Mouse (Mus musculus) layer of hippocampus, postnatal 10 days (tissue): Measurements from ENCODE around the gene Stx5a. TPM values are rescaled to one million over a fixed set of nuclear protein-coding genes. Genes with fewer than 3 reads are reported as not detected.

ENCODE experiments used
- DNase-seq, 2 experiments: peaks; one replicate each; pipeline ENCODE4 v3.0.0; 2021; ENCODE audit warnings: low spot score in 2 of 2
- long read RNA-seq: library from polyadenylated mRNA; stranded (forward); transcript quantifications from one replicate; pipeline ENCODE4 v2.0.0, GENCODE M21; 2023
- total RNA-seq, 2 experiments: library from RNA; stranded (reverse); gene quantifications; 2 replicates each; pipeline ENCODE4 v1.2.3; 2021

Stx5a gene
- total RNA-seq = 10 to 100 TPM; 61.9 to 64.8 TPM
- long read RNA-seq, transcript Stx5a-213 (11 exons, 2,251 nt) = major isoform, 27 of 57 reads
- long read RNA-seq, transcript Stx5a-202 (10 exons, 2,112 nt) = minor isoform, 15 of 57 reads
- long read RNA-seq, partial matches to known transcripts = 2 of 57 reads
- long read RNA-seq, other reads (novel, unspliced or antisense) = 10 of 57 reads

DNA sequence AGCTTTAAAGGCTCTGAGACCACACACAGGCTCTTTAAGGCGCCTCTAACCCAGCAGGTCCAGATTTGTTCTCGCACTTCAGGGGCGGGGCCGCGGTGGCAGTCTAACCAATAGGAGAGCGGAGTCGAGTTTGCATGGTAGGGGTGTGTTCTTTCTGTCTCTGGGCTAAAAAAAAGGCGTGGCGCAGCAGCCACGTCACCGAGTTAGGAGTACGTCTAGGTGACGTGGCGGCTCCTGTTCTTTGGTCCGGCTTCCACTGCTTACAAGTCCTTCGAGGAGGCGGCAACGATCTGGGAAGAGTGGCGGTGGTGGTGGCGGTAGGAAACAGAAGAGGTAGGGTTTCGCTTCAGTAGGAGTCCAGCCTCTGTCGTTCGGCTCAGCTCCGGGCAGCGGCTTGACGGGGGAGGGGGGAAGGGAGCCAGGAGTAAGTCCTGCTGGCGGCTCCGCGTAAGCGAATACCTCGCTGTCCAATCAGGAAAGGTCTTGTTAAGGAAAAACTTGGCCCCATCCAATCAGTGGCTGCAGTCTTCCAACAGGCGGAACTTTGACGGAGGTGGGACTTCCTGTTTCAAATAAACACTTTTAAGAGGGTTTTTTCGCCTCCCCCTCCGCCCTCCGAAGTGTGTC, at the start of gene Stx5a:
Gene Stx5a, plus strand, starts transcription at position 171 of the 627 bp plus-strand sequence.
- peak; percentile 91 to 93 for DNase-seq

DNA sequence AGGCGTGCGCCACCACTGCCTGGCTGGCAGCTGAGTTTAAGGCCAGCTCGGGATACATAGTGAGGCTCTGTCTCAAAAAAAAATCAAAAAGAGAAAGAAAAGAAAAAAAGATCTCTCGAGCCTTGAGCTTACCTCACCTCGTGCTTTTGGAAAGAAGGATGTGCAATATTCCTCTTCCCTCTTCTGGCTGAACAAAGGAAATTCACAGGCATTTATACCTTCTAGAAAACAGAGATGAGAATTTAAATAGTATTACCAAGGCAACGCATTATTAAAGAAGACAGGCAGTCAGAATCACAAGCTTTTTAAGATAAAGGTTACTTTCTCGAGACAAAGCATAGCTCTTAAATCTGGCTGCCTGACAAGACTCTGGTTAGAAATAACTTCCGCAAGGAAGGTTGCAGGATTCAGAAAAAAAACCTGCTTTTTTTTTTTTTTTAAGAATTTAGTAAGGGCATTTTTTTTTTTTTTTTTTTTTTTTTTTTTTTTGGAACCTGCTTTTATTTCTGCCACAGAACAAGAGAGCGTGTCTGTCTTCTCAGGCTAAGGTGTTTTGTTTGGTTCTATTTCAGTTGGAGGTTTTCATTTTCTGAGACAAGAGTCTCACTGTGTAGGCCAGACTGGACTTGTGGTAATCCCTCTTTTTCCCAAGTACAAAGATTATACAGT, 49.2 kb upstream of the Stx5a start:
- no peak for DNase-seq

DNA sequence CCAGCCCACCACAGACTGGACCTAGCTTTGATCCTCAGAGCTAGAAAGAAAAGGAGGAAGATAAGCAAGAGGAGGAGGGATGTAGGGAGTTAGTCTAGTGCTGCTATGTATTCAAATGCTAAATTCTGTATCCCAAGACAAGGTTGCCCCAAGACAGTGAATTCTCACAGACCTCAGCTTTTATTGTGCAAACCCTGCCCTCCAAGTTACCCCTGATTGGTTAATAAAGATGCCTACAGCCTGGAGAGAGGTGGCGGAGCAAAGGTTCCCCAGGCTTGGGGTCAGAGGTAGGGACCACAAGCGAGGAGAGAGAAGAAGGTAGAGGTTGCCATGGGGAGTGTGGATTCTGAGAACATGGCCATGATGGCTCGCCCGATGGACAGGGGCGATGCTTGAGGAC, 48.5 kb upstream of the Stx5a start:
- no peak for DNase-seq

DNA sequence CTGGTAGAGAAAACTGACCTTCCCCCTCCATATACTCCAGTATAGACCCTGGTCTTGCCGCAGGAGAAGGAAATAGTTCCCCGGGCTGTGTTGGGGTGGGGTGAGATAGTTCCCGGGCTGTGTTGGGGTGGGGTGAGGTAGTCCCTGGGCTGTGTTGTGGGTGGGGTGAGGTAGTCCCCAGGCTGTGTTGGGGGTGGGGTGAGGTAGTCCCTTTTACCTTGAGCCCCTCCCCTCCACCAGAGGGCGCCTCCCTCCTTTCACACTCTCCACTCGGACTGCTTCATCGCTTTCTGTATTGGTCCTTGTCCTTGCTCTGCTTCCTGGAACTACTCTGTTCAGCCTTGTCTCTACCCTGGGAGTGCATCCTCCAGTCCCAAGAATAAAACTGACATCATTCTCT, 45.9 kb upstream of the Stx5a start:
- DNase-seq = no peak

DNA sequence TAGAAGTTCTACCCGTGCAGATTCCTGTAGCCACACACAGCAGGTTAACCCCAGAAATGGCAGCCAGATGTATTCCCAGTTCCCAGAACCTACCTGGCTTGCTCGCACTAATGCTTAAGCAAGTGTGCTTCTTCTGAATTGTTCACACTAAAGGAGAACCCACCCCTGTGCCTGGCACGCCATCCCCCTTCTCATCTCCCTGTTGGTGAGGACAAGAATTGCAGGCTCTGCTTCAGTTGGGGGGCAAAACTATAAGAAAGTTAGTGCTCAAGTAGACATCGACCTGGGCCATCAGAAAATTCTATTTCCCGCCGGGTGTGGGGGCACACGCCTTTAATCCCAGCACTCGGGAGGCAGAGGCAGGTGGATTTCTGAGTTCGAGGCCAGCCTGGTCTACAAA, 41.6 kb upstream of the Stx5a start:
- DNase-seq = no peak

DNA sequence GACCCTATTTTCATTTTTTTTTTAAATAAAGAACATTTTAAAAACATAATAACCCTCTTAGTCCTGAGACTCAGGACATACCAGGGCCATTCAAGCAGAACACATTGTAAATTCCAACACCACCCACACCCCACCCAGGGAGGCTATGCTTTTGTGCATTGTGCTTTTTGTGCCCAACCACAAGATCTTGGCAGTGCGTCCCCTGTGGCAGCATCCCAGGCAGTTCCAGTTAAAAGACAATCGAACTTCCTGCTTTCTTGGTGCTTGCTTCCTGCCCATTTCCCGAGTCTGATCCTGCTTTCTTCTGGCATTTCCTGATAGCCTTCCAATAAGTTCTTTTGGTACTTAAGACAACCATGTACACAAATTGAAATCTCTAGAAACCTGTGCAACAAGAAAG, 38.8 kb upstream of the Stx5a start:
- DNase-seq = no peak

DNA sequence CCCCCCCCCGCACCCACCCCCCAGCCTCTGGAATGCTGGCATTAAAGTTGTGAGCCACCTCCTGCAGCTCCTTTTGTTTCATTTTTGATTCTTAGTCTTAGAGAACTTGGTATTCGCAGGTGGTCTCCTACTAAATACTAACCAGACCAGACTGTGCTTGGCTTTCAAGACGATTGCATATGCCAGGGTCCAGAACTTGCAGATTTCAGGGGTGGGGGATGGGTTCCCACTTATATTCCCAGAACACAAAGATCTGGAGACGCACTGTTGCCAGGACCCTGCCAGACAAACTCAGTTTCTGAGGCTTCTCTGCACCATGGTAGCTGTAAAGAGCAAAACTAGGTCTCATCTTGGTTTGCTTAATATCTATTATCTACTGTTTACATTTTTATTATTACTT, 37.6 kb upstream of the Stx5a start:
- no peak for DNase-seq

DNA sequence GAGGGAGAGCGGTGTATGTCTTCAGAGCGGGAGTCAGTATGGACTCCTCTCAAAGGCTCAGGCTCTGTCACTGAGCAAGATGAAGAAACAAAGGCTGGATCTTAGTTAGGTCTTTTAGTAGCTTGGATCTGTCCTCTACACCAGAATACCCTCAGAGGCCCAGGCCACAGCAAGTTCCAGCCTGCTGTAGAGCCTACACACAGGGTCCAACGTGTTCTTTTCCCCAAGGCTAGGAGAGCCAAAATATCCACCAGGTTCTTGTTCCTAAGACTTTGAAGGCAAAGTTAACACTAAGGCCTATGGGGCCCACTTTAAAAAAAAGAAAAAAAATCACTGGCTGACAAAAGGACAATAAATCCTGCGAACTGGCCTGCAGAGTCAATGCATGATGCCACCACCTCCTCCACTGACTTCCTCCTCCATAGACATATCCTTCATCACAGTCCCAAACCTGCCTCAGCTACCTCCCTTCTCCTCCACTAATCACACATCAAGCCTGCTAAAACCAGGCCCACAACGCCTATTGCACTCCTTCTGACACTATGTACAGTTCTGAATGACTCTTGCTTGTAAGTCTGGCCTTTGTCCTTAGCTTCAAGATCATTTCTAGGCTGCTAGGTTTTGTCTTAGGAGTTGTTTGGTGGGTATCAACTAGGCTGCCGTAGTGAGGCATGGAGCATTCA, 36.0 kb upstream of the Stx5a start:
- no peak for DNase-seq

DNA sequence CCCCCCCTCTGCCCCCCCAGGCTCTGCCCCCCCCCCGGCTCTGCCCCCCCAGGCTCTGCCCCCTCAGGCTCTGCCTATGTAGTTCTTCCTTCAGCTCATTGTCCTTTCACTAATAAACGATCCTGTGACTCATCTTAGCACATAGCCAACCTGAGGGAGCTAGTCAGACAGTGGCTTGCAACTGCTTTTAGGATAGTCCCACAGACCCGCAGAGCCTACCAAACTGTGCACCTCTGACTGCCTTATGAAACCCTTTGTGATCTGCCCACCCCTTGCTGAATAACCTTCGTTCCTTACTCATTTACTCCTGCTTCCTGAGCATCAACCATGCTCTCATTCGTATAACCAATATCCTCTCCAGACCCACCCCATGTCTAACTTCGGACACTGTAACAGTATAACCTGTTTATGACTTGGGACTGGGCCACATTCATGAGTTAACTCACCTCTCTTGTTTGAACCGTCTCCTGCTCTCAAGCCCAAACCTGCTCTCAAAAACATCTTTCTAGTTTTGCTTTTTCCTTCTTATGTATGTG, 35.0 kb upstream of the Stx5a start:
- DNase-seq = no peak

DNA sequence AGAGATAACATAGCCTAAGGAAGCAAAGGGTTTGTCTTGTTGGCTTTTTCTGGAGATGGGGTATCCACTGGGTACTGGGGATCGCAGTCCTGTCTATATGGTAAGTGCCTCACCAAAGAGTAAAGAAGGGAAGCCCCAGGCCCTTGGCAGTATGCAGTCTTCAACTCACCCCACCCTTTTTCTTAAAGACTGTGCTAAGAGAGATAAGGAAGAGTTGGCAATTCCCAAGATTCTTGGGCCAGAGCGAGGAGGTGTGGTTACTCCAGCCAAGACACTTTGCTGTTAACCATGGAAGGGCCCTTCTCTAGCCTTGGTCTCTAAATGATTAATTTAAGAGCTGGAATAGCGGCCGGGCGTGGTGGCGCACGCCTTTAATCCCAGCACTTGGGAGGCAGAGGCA, 34.3 kb upstream of the Stx5a start:
- DNase-seq = no peak

DNA sequence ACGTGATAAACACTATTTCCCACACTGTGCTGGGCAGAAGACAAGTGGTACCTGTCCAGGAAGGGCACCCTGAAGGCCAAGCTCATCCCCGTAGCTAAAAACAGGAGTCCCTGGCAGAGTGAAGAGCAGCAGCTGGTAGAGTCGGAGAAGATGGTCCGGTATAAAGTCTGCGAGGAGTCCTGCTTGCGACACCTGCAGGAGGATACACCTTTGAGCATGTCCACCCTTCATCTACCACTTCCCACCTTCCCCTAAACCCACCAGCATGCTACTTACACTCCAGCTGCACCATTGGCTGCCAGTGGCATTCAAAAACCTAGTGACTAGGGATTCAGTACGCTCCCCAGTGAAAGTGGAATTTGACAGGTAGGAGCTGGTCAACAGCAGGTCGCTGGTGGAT, 32.3 kb upstream of the Stx5a start:
- DNase-seq = no peak

DNA sequence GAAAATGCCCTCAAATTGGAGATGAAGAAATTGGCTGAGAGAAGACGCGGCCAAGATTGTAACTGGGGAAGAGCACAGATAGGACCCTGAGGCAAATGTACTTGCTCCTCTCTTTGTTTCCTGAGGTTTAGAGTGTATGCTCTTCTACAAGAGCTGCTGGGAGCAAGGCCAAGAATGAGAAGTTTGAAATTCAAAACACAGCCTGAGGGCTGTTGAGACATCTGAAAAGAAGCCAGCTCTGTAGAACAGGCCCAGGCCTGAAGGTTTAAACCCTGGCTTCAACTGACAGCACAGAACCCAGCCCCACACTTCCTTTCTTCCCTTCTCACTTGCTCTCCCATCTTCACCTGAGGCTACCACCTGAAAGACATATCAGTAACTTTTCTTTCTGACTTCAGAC, 31.2 kb upstream of the Stx5a start:
- DNase-seq = no peak

DNA sequence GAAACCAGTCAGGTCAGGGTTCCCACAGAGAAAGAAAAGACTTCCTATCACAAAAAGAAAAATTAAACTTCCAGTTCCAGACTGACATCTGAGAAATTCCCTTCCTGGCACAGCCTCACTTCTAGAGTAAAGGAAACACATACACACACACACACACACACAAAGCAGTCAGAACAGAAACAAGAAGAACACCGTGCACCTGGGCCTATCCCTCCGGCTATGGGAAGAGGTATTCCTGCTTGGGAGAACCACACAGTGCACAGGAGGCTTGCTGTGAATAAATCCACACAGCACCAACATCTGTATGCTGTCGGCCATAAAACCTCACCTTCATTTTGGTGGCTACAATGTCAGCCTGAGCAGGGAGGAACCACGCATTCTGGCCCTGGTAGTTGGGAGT, 29.7 kb upstream of the Stx5a start:
- no peak for DNase-seq

DNA sequence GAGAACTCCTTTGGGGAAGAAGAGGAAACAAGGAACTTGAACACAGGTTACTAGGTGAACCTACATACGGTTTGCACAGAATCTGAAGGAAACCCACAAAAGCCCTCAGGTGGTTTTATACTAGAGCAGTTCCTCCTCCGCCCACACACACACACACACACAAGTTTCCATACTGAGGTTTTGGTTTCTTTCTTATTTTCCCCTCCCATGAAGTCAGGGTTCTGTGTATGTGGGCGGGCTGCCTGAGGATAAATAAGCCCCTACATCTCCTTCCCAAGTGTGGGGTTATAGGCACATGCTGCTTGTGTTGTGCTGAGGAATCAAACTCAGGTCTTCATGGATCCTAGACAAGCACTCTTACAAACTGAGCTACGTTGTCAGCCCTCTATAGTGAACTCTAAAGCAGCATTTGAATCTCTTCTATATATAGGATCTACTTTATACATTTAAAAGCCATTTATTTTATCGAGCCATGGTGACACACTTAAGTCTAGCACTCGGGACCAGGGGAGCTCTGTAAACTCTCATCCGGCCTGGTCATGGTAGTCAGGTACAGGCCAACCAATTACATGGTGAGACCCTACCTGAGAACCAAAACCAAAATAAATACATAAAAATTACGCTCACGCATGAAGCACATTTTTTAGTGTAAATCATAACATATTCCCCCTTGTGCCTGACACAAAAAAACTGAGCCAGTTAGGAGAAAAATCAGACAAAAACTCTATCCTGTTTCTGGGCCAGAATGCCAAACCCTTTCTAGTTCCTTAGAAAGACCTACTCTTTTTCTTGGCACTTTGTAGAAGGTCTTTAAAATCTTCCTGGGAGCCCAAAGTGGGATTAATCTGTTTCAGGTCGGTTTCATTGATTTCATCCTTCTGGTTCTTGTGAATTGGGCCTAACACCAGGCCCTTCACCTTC, 29.0 kb upstream of the Stx5a start:
- no peak for DNase-seq

DNA sequence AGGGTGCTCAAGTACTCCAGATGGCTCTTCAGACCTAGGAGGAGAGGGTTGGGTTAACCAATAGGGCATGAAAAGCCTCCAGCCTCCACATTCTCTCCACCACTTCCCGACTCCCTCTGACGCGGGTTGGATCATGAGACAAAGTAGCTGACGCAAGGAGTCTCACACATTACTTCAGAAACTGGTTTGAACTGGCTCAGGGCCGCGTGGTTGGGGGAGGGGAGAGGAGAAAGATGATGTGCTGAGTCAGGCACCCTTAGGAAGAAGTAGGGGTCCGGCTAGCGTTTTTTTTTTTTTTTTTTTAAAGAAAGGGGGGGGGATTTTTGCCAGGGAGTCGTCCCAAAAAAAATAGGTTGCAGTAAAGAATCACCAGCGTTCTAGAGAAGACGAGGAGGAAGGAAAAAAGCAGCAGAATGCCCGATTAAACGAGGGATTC, 28.3 kb upstream of the Stx5a start:
- peak; percentile 67 to 76 for DNase-seq

DNA sequence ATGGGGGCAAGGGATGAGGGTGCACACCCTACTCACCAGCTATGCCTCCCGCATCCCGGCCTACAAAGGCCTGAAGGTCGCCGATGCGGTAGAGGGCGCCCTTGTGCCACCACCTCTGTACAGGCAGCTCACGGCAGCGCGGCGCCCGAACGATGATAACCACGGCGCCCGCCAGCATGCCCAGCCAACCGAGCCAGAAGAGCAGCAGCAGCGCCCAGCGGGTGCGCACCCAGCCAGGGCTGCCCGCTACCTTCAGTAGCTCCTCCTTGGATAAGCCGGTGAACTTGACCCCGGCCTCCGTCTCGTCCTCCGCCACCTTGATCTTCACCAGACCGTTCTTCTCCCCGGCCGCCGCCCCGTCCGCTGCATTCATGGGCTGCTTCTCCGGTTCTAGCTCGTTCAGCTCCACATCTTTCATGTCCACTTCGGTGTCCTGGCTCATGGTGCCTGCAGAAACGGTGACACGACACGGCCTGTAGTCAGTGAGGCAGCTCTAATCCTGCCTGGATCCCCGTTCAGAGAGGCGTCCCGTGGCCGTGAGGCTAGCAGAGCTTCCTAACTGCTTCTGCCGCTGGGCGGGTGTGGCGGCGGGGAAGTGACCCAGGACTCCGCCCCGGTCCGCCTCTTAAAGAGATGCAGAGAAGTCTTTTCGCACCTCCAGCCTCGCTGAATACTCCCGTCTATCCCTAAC, 27.8 kb upstream of the Stx5a start:
- DNase-seq = peak; percentile 94 to 97

DNA sequence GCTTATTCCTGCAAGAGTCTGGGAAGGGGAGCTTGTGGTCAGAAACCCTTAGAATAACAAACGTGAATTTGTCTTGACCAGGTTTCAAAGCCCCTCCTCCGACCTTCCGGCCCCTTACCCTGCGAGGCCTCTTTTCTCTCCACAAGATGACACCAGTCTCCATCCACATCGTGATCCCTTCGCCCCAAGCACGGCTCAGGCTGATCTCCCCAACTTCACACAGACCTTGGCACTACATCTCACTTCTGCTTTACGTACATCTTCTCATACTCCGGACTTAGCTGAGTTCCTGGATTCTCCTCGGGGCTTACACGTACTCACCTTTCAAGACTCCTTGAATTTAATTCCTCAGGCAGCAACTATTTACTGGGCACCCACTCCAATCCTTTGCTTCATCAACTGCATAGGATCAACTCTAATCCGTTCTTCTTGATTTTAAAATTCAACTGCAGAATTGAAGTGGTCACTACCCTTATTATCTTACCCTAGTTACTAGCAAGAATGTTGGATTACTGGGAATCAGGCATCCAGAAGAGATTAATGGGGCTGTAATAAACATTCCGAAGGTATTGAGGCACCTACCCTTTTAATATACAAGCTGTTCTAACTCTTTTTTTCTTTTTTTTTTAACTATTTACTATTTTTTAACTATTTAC, 27.1 kb upstream of the Stx5a start:
- no peak for DNase-seq

DNA sequence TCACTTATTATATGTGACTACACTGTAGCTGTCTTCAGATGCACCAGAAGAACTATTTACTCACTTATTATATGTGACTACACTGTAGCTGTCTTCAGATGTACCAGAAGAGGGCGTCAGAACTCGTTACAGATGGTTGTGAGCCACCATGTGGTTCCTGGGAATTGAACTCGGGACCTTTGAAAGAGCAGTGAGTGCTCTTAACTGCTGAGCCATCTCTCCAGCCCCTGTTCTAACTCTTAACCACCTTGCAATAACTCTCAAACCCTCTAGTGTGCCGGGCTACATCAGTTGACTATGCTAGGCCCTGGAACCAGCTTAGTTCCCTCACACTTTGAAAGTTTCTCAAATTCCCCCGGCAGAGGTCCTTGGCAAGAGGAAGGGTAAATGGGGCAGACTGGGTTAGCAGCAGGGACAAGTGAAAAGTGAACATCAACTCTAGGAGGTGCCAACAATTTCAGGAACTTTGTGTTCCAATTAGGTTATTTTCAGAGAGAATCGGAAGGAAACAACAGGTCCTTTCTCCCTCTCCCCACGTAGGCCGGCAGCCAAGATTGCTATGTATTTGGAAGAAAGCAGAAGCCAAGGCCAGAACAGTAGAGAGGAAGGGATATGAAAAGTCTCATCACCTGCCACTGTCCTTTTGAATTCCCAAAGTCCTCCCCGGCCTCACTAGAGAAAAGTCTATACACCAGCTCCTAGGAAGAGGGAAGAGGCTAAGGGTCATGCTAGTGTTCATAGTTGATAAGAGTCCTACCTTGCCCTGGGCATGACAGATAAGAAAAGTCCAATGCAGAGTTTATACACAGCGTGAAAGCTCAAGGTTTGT, 26.3 kb upstream of the Stx5a start:
- DNase-seq = no peak
